8 mouse cellular contexts compared by ENCODE assay signal in genomic region chr11:76622152-76622565, GRCm38 (mm10). TPM values are rescaled to one million over a fixed set of nuclear protein-coding genes. Genes with fewer than 3 reads are reported as not detected.
DNase-seq lines count a peak whose midpoint lies in the region; ATAC-seq and TF ChIP-seq lines count a peak whose summit lies in the region.

Abr (minus strand) TSS chr11:76622314.

- ATAC-seq in frontal cortex, adult (ENCODE audit: low TSS enrichment): no peak
- no peak for ATAC-seq in inflammation-experienced regulatory T-cells, adult 6 months
- no peak for ATAC-seq in stomach, embryonic 14.5 days (ENCODE audit: insufficient number of reproducible peaks, insufficient read depth, low FRiP score, low read depth)

- intact Hi-C loops in left cerebral cortex, postnatal 4 days (cut with DNase I): no loop called here

- H3K27ac ChIP-seq in bone marrow macrophage, adult 2 months (ENCODE audit: insufficient read depth, low read depth, low read length): peak within 1 kb of the TSS; percentile 67
- H3K27ac ChIP-seq in midbrain, embryonic 10.5 days (replicated peaks): peak within 1 kb of the TSS; percentile 86
- H3K27ac ChIP-seq in stomach, embryonic 14.5 days (ENCODE audit: low read length): peak within 1 kb of the TSS; percentile 22; the same call in 1 of the 2 replicates

- peaks cover 72% of the 10 kb centered on the region for H3K27me3 ChIP-seq in midbrain, embryonic 10.5 days (ENCODE audit: low read depth, poor library complexity, severe bottlenecking)
- 0 out of 2 replicates have a peak, but pooled peaks cover 6% of the 10 kb centered on the region for H3K27me3 ChIP-seq in stomach, embryonic 14.5 days (ENCODE audit: control insufficient read depth, insufficient read depth, low read length)

- peak within 1 kb of the TSS; percentile 93 for H3K4me2 ChIP-seq in stomach, embryonic 14.5 days (replicated peaks; ENCODE audit: low read depth, low read length)

- H3K36me3 ChIP-seq in midbrain, embryonic 10.5 days: no peaks in the 10 kb centered on the region
- no peaks in the 10 kb centered on the region for H3K36me3 ChIP-seq in stomach, embryonic 14.5 days (ENCODE audit: control insufficient read depth, insufficient read depth, low read length)

- H3K4me1 ChIP-seq in bone marrow macrophage, adult 2 months (ENCODE audit: control insufficient read depth, insufficient read depth, low read length): peaks cover 41% of the 10 kb centered on the region
- H3K4me1 ChIP-seq in midbrain, embryonic 10.5 days: peaks cover 35% of the 10 kb centered on the region
- H3K4me1 ChIP-seq in stomach, embryonic 14.5 days (ENCODE audit: control insufficient read depth, insufficient read depth, low read length): 0 out of 2 replicates have a peak, but pooled peaks cover 2% of the 10 kb centered on the region

- under 1% methylated on average over 31 of the region's 31 CpGs for WGBS in midbrain, embryonic 10.5 days
- WGBS in stomach, embryonic 14.5 days: under 1% methylated on average over 31 of the region's 31 CpGs

- H3K9me3 ChIP-seq in midbrain, embryonic 10.5 days (replicated peaks): 0 out of 2 replicates have a peak, but pooled peaks cover 1% of the 10 kb centered on the region
- no peaks in the 10 kb centered on the region for H3K9me3 ChIP-seq in stomach, embryonic 14.5 days (ENCODE audit: control insufficient read depth, low read depth, low read length)

- no peak for DNase-seq in frontal cortex, adult 2 months (ENCODE audit: extremely low spot score in 1 of 2, low spot score in 1 of 2)
- DNase-seq in gastrocnemius, postnatal 4 days (ENCODE audit: low spot score in 2 of 2): peak; percentile 29 to 50
- peak; percentile 58 for DNase-seq in left cerebral cortex, postnatal 4 days
- peak; percentile 73 for DNase-seq in midbrain, embryonic 10.5 days (ENCODE audit: low spot score)

- H3K9ac ChIP-seq in stomach, embryonic 14.5 days (replicated peaks; ENCODE audit: low read depth, low read length): peak within 1 kb of the TSS; percentile 50

- TF ChIP-seq CTCF in bone marrow macrophage, adult 2 months (IDR thresholded peaks at IDR 0.05; ENCODE audit: low read depth, low read length): no peak; the same call in 1 of the 2 replicates

- peak within 1 kb of the TSS; percentile 99 for H3K4me3 ChIP-seq in bone marrow macrophage, adult 2 months (ENCODE audit: insufficient read depth, low read length)
- H3K4me3 ChIP-seq in midbrain, embryonic 10.5 days: peak within 1 kb of the TSS; percentile 84
- peak within 1 kb of the TSS; percentile 64 for H3K4me3 ChIP-seq in stomach, embryonic 14.5 days (ENCODE audit: low read depth, low read length)

- TF ChIP-seq POLR2A in bone marrow macrophage, adult 2 months (IDR thresholded peaks at IDR 0.05; ENCODE audit: borderline replicate concordance, low read depth, low read length): no peak

RNA-seq across cellular contexts. Expression of gene Abr, which starts in this region (rescaled TPM):
- 291 and 312 TPM in 2 replicates for polyA plus RNA-seq in frontal cortex, adult 2 months (2012; rRNA removed)
- 145 and 158 TPM in 2 replicates for polyA plus RNA-seq in bone marrow macrophage, adult 2 months (2012; ENCODE audit: insufficient read depth, insufficient read length, missing spikeins)
- 10 to 100 TPM; 32.4 to 37.8 TPM for total RNA-seq in gastrocnemius, postnatal 4 days (2021)
- polyA plus RNA-seq in inflammation-experienced regulatory T-cells, adult 6 months (2017; shearing (Covaris generic)): 10 to 100 TPM; 14.4 to 17.1 (median 15.4) TPM
- total RNA-seq in left cerebral cortex, postnatal 4 days (2021): 100 to 1,000 TPM; 267 to 280 TPM
- 26.9 and 37.6 TPM in 2 replicates for polyA plus RNA-seq in midbrain, embryonic 10.5 days (2016; fragmentation: Nextera tagmentation; extraction: Ambion mirVana)
- polyA plus RNA-seq in stomach, embryonic 14.5 days (2014; fragmentation: Nextera tagmentation; extraction: Ambion mirVana): 42.7 and 49.0 TPM in 2 replicates

Comparison
In these comparisons a context has a peak if more than half of its experiments do, and no peak if none do; other contexts are left out.
1. RNA of gene Abr (total RNA-seq): 267 to 280 TPM in left cerebral cortex, postnatal 4 days; 32.4 to 37.8 TPM in gastrocnemius, postnatal 4 days; every median in the first group is over 4 times any median in the second.
2. DNase-seq: peak in gastrocnemius, postnatal 4 days (2 of 2), left cerebral cortex, postnatal 4 days (single experiment) and midbrain, embryonic 10.5 days (single experiment); none in frontal cortex, adult 2 months (0 of 2).
3. H3K27ac ChIP-seq: peak in every context shown above with its lines; median percentile 86 in midbrain, embryonic 10.5 days; 67 in bone marrow macrophage, adult 2 months; 22 in stomach, embryonic 14.5 days.
4. Peak in every context shown above with its lines, with median percentiles within 50 percentile points of each other: H3K4me3 ChIP-seq.